Mouse (Mus musculus): ENCODE data around the gene Fbxo2.

The Fbxo2 gene

GRCm38 (mm10) chr4:148140098-148141011 is 20.1 kb upstream of the Fbxo2 start:
- DNase-seq (ENCODE audit: extremely low spot score, low spot score) = peak; percentile 98

GRCm38 (mm10) chr4:148143721-148144120 is 16.7 kb upstream of the Fbxo2 start:
- no peak for DNase-seq (ENCODE audit: extremely low spot score, low spot score)

GRCm38 (mm10) chr4:148147714-148148113 is 12.7 kb upstream of the Fbxo2 start:
- no peak for DNase-seq (ENCODE audit: extremely low spot score, low spot score)

- no peak for DNase-seq (ENCODE audit: extremely low spot score, low spot score)
These were observed 10.9 kb upstream of the Fbxo2 start for GRCm38 (mm10) chr4:148149540-148149939.

GRCm38 (mm10) chr4:148150242-148150641 is 10.2 kb upstream of the Fbxo2 start:
- DNase-seq (ENCODE audit: extremely low spot score, low spot score) = no peak

GRCm38 (mm10) chr4:148150953-148151266 is 9.5 kb upstream of the Fbxo2 start:
- no peak for DNase-seq (ENCODE audit: extremely low spot score, low spot score)

- peak; percentile 85 for DNase-seq (ENCODE audit: extremely low spot score, low spot score)
These were observed 8.9 kb upstream of the Fbxo2 start, which contains the start of gene Fbxo6 for GRCm38 (mm10) chr4:148151267-148152168. Fbxo6 (minus strand) TSS chr4:148152140.

GRCm38 (mm10) chr4:148152547-148152946 is 7.9 kb upstream of the Fbxo2 start:
- no peak for DNase-seq (ENCODE audit: extremely low spot score, low spot score)

GRCm38 (mm10) chr4:148154006-148154405 is 6.4 kb upstream of the Fbxo2 start:
- no peak for DNase-seq (ENCODE audit: extremely low spot score, low spot score)

- DNase-seq (ENCODE audit: extremely low spot score, low spot score) = no peak
These were observed 5.4 kb upstream of the Fbxo2 start for GRCm38 (mm10) chr4:148154982-148155381.

GRCm38 (mm10) chr4:148158436-148159348 is 1.7 kb upstream of the Fbxo2 start:
- peak; percentile 54 for DNase-seq (ENCODE audit: extremely low spot score, low spot score)

GRCm38 (mm10) chr4:148159544-148160435 is 631 bp upstream of the Fbxo2 start:
- peak; percentile 94 for DNase-seq (ENCODE audit: extremely low spot score, low spot score)

- peak; percentile 77 for DNase-seq (ENCODE audit: extremely low spot score, low spot score)
These were observed 3.6 kb downstream of the Fbxo2 start for GRCm38 (mm10) chr4:148164002-148164439.

GRCm38 (mm10) chr4:148164461-148164860 is 4.0 kb downstream of the Fbxo2 start:
- DNase-seq (ENCODE audit: extremely low spot score, low spot score) = no peak

- DNase-seq (ENCODE audit: extremely low spot score, low spot score) = peak; percentile 40
These were observed 5.1 kb downstream of the Fbxo2 start for GRCm38 (mm10) chr4:148165551-148165950.

- DNase-seq (ENCODE audit: extremely low spot score, low spot score) = peak; percentile 61
These were observed 6.0 kb downstream of the Fbxo2 start for GRCm38 (mm10) chr4:148166431-148166830.

- DNase-seq (ENCODE audit: extremely low spot score, low spot score) = peak; percentile 77
These were observed 6.6 kb downstream of the Fbxo2 start for GRCm38 (mm10) chr4:148166986-148167385.

GRCm38 (mm10) chr4:148168287-148168686 is 7.9 kb downstream of the Fbxo2 start:
- DNase-seq (ENCODE audit: extremely low spot score, low spot score) = peak; percentile 71

GRCm38 (mm10) chr4:148169586-148169985 is 9.2 kb downstream of the Fbxo2 start:
- DNase-seq (ENCODE audit: extremely low spot score, low spot score) = no peak

- DNase-seq (ENCODE audit: extremely low spot score, low spot score) = peak; percentile 68
These were observed 10.4 kb downstream of the Fbxo2 start for GRCm38 (mm10) chr4:148170842-148171241.

All from neural tube, embryonic 10.5 days (tissue).